Mouse (Mus musculus): ENCODE measurements at regions not wholly inside any gene's neighbourhood (a gene's known extent, or its start where the extent isn't known, plus 50 kb on each side); places are given as distances from the start of the nearest gene placed in this dataset.

GRCm38 (mm10) chr10:96298566-96298965 is 162.2 kb downstream of the Gm5426 start:
- H3K4me1 ChIP-seq (ENCODE audit: control insufficient read depth in 2 of 2, insufficient read depth in 2 of 2, low read length in 2 of 2, poor library complexity in 1 of 2), result peaks cover 4 to 9% of the 10 kb centered on the region in 2 experiments; a peak in 2 of 4 replicates
- no peak for DNase-seq (ENCODE audit: low read depth, low spot score)
- H3K4me3 ChIP-seq (ENCODE audit: insufficient read depth in 1 of 2, low read depth in 1 of 2, low read length in 2 of 2, poor library complexity in 1 of 2, severe bottlenecking in 1 of 2), result no peak overlapping the region
- TF ChIP-seq HCFC1 (IDR thresholded peaks at IDR 0.05; ENCODE audit: borderline replicate concordance, insufficient read depth, low read length) (no peak), MAFK (IDR thresholded peaks at IDR 0.05; ENCODE audit: insufficient read depth, low read depth, low read length) (peak; percentile 80), CHD2 (IDR thresholded peaks at IDR 0.05; ENCODE audit: low read depth, low read length) (no peak)
- in situ Hi-C loops (cut with MboI; ENCODE audit: low sequenced_read_pairs in 2 of 2, unreplicated experiment in 2 of 2), result no loop called here
- no peak overlapping the region for H3K9ac ChIP-seq (ENCODE audit: insufficient read depth, low read depth, low read length, poor library complexity, severe bottlenecking)
- no peaks in the 10 kb centered on the region for H3K9me3 ChIP-seq (ENCODE audit: control insufficient read depth, insufficient read depth, low read depth, low read length)
- no peak overlapping the region for H3K27ac ChIP-seq (ENCODE audit: insufficient read depth, low read depth, low read length, poor library complexity, severe bottlenecking)
- H3K36me3 ChIP-seq (ENCODE audit: control insufficient read depth, insufficient read depth, low read length, poor library complexity, severe bottlenecking), result no peaks in the 10 kb centered on the region

GRCm38 (mm10) chr10:96305701-96306100 is 169.3 kb downstream of the Gm5426 start:
- H3K4me1 ChIP-seq (ENCODE audit: control insufficient read depth in 2 of 2, insufficient read depth in 2 of 2, low read length in 2 of 2, poor library complexity in 1 of 2), result peaks cover 0 to 6% of the 10 kb centered on the region in 2 experiments; a peak in 1 of 4 replicates
- H3K27ac ChIP-seq (ENCODE audit: insufficient read depth, low read depth, low read length, poor library complexity, severe bottlenecking), result no peak overlapping the region
- H3K36me3 ChIP-seq (ENCODE audit: control insufficient read depth, insufficient read depth, low read length, poor library complexity, severe bottlenecking), result no peaks in the 10 kb centered on the region
- H3K9me3 ChIP-seq (ENCODE audit: control insufficient read depth, insufficient read depth, low read depth, low read length), result no peaks in the 10 kb centered on the region
- H3K9ac ChIP-seq (ENCODE audit: insufficient read depth, low read depth, low read length, poor library complexity, severe bottlenecking), result no peak overlapping the region
- TF ChIP-seq ZNF384 (IDR thresholded peaks at IDR 0.05; ENCODE audit: low read depth, low read length), result no peak
- no peak for TF ChIP-seq ZC3H11A (IDR thresholded peaks at IDR 0.05; ENCODE audit: borderline replicate concordance, low read depth, low read length)
- no peak for TF ChIP-seq MAFK (IDR thresholded peaks at IDR 0.05; ENCODE audit: insufficient read depth, low read depth, low read length)
- TF ChIP-seq HCFC1 (IDR thresholded peaks at IDR 0.05; ENCODE audit: borderline replicate concordance, insufficient read depth, low read length), result no peak
- no peak for TF ChIP-seq CHD2 (IDR thresholded peaks at IDR 0.05; ENCODE audit: low read depth, low read length)
- in situ Hi-C loops (cut with MboI; ENCODE audit: low sequenced_read_pairs in 2 of 2, unreplicated experiment in 2 of 2), result no loop called here
- DNase-seq (ENCODE audit: low read depth, low spot score), result no peak
- H3K4me3 ChIP-seq (ENCODE audit: insufficient read depth in 1 of 2, low read depth in 1 of 2, low read length in 2 of 2, poor library complexity in 1 of 2, severe bottlenecking in 1 of 2), result no peak overlapping the region

- Histone ChIP-seq H3K4me3 (ENCODE audit: insufficient read depth in 1 of 2, low read depth in 1 of 2, low read length in 2 of 2, poor library complexity in 1 of 2, severe bottlenecking in 1 of 2) (no peak overlapping the region), H3K27ac (ENCODE audit: insufficient read depth, low read depth, low read length, poor library complexity, severe bottlenecking) (no peak overlapping the region), H3K9me3 (ENCODE audit: control insufficient read depth, insufficient read depth, low read depth, low read length) (no peaks in the 10 kb centered on the region), H3K36me3 (ENCODE audit: control insufficient read depth, insufficient read depth, low read length, poor library complexity, severe bottlenecking) (no peaks in the 10 kb centered on the region), H3K9ac (ENCODE audit: insufficient read depth, low read depth, low read length, poor library complexity, severe bottlenecking) (no peak overlapping the region), H3K4me1 (ENCODE audit: control insufficient read depth in 2 of 2, insufficient read depth in 2 of 2, low read length in 2 of 2, poor library complexity in 1 of 2) (peaks cover 0 to 6% of the 10 kb centered on the region in 2 experiments; a peak in 1 of 4 replicates)
- in situ Hi-C loops (cut with MboI; ENCODE audit: low sequenced_read_pairs in 2 of 2, unreplicated experiment in 2 of 2), result no loop called here
- TF ChIP-seq CHD2 (IDR thresholded peaks at IDR 0.05; ENCODE audit: low read depth, low read length), result no peak
- DNase-seq (ENCODE audit: low read depth, low spot score), result peak; percentile 78
These were observed 172.5 kb downstream of the Gm5426 start for GRCm38 (mm10) chr10:96308713-96309445.

- Histone ChIP-seq H3K4me3 (ENCODE audit: insufficient read depth in 1 of 2, low read depth in 1 of 2, low read length in 2 of 2, poor library complexity in 1 of 2, severe bottlenecking in 1 of 2) (no peak overlapping the region), H3K27ac (ENCODE audit: insufficient read depth, low read depth, low read length, poor library complexity, severe bottlenecking) (no peak overlapping the region), H3K4me1 (ENCODE audit: control insufficient read depth in 2 of 2, insufficient read depth in 2 of 2, low read length in 2 of 2, poor library complexity in 1 of 2) (peaks cover 0 to 6% of the 10 kb centered on the region in 2 experiments; a peak in 1 of 4 replicates), H3K36me3 (ENCODE audit: control insufficient read depth, insufficient read depth, low read length, poor library complexity, severe bottlenecking) (no peaks in the 10 kb centered on the region), H3K9ac (ENCODE audit: insufficient read depth, low read depth, low read length, poor library complexity, severe bottlenecking) (no peak overlapping the region), H3K9me3 (ENCODE audit: control insufficient read depth, insufficient read depth, low read depth, low read length) (no peaks in the 10 kb centered on the region)
- TF ChIP-seq HCFC1 (IDR thresholded peaks at IDR 0.05; ENCODE audit: borderline replicate concordance, insufficient read depth, low read length) (no peak), ZNF384 (IDR thresholded peaks at IDR 0.05; ENCODE audit: low read depth, low read length) (no peak), MAFK (IDR thresholded peaks at IDR 0.05; ENCODE audit: insufficient read depth, low read depth, low read length) (no peak), CHD2 (IDR thresholded peaks at IDR 0.05; ENCODE audit: low read depth, low read length) (no peak), ZC3H11A (IDR thresholded peaks at IDR 0.05; ENCODE audit: borderline replicate concordance, low read depth, low read length) (no peak)
- no peak for DNase-seq (ENCODE audit: low read depth, low spot score)
- in situ Hi-C loops (cut with MboI; ENCODE audit: low sequenced_read_pairs in 2 of 2, unreplicated experiment in 2 of 2), result no loop called here
These were observed 173.4 kb downstream of the Gm5426 start for GRCm38 (mm10) chr10:96309766-96310165.

- Histone ChIP-seq H3K9me3 (ENCODE audit: control insufficient read depth, insufficient read depth, low read depth, low read length) (no peaks in the 10 kb centered on the region), H3K9ac (ENCODE audit: insufficient read depth, low read depth, low read length, poor library complexity, severe bottlenecking) (no peak overlapping the region), H3K36me3 (ENCODE audit: control insufficient read depth, insufficient read depth, low read length, poor library complexity, severe bottlenecking) (no peaks in the 10 kb centered on the region), H3K27ac (ENCODE audit: insufficient read depth, low read depth, low read length, poor library complexity, severe bottlenecking) (no peak overlapping the region), H3K4me1 (ENCODE audit: control insufficient read depth in 2 of 2, insufficient read depth in 2 of 2, low read length in 2 of 2, poor library complexity in 1 of 2) (no peaks in the 10 kb centered on the region), H3K4me3 (ENCODE audit: insufficient read depth in 1 of 2, low read depth in 1 of 2, low read length in 2 of 2, poor library complexity in 1 of 2, severe bottlenecking in 1 of 2) (no peak overlapping the region)
- no peak for DNase-seq (ENCODE audit: low read depth, low spot score)
- in situ Hi-C loops (cut with MboI; ENCODE audit: low sequenced_read_pairs in 2 of 2, unreplicated experiment in 2 of 2), result no loop called here
- TF ChIP-seq CHD2 (IDR thresholded peaks at IDR 0.05; ENCODE audit: low read depth, low read length) (no peak), MAFK (IDR thresholded peaks at IDR 0.05; ENCODE audit: insufficient read depth, low read depth, low read length) (no peak), HCFC1 (IDR thresholded peaks at IDR 0.05; ENCODE audit: borderline replicate concordance, insufficient read depth, low read length) (no peak), ZNF384 (IDR thresholded peaks at IDR 0.05; ENCODE audit: low read depth, low read length) (no peak), ZC3H11A (IDR thresholded peaks at IDR 0.05; ENCODE audit: borderline replicate concordance, low read depth, low read length) (no peak)
These were observed 188.9 kb downstream of the Gm5426 start for GRCm38 (mm10) chr10:96325297-96325696.

All from ES-E14 (cell line).